Mouse (Mus musculus) spleen, adult 18-20 months (tissue): ENCODE results near the gene Gnai2.

ENCODE experiments used
- DNase-seq, 2 experiments: peaks; one replicate each; pipeline ENCODE4 v3.0.0; 2022; ENCODE audit warnings: mixed read lengths in 2 of 2

Gene Gnai2

GRCm38 (mm10) chr9:107629901-107630425, 5.2 kb downstream of the Gnai2 start:
- peak in 1 of 2 experiments; percentile 40 for DNase-seq

DNA sequence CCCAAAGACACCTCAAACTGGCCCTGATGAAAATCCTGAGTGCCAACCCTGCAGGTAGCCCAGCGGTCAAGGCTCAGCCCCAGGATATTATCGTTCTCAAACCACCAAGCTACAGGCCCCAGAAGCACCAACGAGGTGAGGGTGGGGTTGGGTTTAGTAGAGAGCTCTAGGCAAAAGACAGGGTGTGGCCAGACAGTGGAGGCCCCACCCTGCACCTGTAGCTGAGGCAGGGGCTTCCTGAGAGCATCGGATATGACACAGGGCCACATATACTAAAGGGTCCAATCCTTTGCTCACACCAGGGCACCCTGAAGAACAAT, 5.8 kb downstream of the Gnai2 start:
- DNase-seq, result no peak

- DNase-seq, result peak; percentile 65 to 70
Observed at GRCm38 (mm10) chr9:107628721-107629410, 6.3 kb downstream of the Gnai2 start.

DNA sequence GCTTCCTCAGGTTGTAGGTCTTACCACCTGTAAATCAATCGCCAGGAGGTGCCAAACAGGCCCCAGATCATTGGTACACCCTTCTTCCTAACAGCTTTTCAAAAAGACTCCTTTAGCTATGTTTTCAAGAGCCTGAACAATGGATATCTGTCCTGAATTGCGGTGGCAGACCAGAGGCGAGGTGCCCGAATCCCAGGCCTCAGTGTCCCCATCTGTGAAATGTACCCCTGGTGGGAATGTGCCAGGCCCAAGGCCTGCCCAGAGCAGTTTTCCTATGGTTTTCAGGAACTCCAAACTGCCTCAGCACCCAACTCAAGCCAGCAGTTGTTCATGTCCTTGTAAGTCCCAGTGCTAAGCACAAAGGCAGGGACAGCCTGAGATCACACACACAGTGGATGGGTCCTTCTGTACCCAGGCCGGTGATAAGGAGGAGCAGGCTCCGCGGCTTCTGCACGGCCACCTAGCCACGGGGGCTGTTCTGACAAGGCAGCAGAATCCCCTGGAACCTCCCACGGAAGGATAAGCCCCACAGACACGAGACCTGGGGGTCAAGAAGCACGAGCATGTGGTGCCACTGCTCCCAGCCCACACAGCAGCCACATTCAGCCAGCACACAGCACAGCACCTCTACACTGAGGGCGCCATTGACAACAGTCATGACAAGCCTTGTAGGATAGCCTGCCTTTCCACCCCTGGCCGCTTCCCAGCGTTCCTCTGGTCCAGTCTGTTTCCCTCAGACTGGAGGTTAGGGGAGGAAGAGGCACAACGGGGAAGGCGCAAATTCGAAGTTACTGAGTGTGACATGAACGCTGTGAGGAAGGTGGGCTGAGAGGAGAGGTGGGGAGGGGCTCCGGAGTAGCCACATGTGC, 7.5 kb downstream of the Gnai2 start:
- no peak for DNase-seq

DNA sequence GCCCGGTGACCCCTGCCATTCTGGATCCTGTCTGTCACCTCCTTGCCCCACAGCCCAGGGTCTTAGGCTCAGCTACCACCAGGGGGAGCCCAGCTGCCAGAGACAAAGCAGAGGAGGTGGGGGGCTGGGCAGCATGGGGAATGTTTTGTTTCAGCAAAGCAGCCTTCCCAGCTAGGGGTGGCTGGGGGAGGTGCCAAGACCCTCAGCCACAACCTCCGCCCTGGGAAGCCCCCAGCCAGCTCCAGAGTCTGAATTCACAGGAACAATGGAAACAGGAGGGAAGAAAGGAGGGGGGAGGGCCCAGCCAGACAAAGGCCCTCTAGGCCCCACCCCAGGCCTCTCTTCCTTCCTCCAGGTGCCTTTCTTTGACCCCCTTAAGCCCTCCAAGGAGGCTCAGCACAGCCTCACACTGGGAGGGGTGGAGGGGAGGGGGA, 8.3 kb downstream of the Gnai2 start:
- DNase-seq, result peak; percentile 69 to 86

- no peak for DNase-seq
Observed at GRCm38 (mm10) chr9:107626158-107626843, 8.9 kb downstream of the Gnai2 start.

- no peak for DNase-seq
Observed at GRCm38 (mm10) chr9:107625351-107626128, 9.6 kb downstream of the Gnai2 start.

GRCm38 (mm10) chr9:107624951-107625350, 10.2 kb downstream of the Gnai2 start:
- no peak for DNase-seq

DNA sequence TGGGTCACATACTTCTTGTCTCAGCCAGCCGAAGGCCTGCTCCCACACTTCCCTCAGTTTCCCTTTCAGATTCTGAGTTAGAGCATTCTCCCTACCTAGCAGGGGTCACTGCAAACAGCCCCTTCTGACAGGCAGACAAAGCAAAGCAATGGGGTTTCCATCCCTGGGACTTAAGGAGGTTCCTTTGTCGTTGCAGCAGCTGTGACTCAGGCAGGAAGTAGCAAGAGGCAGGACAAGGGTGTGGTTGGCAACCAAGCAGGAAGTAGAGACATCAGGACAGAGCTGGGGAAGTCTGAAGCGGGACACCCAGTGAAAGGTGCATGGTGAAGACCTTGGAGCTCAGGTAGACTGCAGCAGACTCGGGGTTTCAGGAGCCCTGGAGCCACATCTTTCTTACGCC, 10.6 kb downstream of the Gnai2 start:
- no peak for DNase-seq

DNA sequence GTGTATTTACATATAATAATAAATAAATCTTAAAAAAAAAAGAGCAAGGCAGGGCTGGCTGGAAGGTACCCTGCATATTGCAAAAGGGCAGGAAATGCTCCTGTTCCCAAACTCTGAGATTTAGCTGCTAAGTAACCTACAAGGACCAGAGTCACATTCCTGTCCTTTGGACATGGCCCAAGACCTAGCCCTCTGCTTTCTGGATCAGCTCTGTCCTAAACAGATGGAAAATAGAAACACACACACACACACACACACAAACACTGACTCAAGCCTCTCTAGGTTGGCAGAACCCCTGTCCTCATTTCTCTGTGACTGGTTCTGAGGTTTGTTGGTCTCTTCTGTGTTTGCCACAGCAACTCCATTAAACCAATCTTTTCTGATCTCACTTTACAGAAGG, 14.2 kb downstream of the Gnai2 start:
- no peak for DNase-seq

DNA sequence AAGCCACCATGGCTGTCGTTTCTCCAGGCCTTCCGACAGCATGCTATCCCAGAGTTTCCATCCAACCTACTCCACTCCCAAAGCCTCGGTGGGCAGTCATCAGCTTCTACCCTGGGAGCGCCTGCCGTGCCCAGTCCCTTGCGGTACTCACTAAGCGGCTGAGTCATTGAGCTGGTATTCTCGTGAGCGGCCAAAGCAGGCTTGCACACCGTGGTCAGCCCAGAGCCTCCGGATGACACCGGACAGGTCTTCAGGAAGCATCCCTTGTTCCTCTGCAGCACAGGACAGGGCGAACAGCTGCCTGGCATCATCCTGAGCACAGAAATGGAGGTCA, 15.7 kb downstream of the Gnai2 start:
- DNase-seq, result no peak

DNA sequence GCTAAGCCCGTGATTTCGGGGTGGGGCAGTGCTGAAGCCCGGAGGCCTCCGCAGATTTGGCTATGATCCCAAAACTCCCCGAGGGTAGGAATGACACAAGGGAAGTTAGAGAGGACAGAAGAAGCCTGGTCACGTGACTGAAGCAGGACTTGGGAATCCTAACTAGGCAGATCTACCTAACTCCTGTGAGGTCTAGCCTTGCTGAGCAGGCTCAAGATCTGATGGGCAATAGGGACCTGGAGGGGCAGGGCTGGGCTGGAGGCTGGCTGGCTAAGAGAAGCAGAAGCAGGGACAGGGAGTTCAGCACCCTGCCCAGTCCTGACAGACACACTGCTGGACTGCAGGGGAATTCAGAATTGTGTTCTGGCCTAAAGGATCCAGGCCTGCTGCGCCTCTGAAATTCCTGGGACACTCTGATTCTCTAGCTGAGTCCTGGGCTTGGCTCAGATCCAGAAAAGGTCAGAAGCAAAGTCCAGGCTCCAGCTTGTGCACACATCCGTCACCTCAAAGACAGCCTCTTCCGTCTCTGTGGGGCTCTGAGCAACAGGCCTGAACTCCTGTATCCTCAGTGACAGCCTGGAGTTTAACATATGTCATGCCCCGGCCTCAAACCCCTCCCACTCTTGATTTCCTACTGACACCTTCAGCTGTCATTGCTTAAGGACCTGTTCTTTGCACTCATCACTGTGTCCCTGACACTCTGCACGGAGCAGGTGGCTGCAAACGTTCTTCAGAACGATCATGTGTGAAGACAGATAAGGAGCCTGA, 16.2 kb downstream of the Gnai2 start:
- no peak for DNase-seq

- no peak for DNase-seq
Observed at GRCm38 (mm10) chr9:107618098-107618497, 17.1 kb downstream of the Gnai2 start.

DNA sequence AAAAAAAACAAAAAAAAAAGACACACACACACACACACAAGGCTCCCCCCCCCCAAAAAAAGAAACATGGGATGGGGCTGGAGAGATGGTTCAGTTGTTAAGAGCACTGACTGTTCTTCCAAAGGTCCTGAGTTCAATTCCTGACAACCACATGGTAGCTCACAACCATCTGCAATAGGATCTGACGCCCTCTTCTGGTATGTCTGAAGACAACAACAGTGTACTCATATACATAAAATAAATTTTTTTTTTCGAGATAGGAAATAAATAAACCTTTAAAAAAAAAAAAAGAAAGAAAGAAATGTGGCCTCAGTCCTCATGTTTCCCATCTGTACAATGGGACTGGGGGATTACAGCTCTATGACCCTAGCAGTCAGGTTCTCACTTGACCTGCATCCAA, 17.7 kb downstream of the Gnai2 start:
- DNase-seq, result no peak

GRCm38 (mm10) chr9:107615035-107615434, 20.1 kb downstream of the Gnai2 start:
- no peak for DNase-seq

DNA sequence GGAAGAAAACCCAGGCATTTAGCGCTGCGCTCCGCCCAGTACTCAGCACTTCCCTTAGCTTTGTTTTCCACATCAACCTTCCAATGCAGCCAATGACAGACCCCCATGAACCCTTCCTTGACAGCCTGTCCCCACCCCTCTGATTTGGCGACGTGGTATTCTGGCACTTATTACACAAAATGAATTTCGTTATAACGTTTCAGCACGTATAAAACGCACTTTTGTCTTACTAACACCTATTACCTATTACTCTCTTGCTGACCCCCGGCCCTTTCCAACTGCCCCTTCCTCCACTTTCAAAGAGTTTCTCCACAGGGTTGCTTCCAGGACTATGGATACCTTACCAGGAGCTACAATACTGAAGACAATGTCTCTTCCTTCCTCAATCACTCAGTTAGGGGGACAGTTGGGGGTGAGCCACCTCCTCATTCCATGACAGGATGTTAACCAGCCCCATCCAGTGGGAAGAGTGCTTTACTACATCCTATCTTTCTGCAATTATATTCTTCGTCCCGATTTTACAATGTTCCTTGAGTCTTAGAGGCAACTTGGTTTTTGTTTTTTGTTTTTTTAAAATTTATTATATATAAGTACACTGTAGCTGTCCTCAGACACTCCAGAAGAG, 22.1 kb downstream of the Gnai2 start:
- DNase-seq, result no peak

GRCm38 (mm10) chr9:107612191-107612944, 22.8 kb downstream of the Gnai2 start:
- DNase-seq, result peak; percentile 93 to 98

GRCm38 (mm10) chr9:107611456-107612190, 23.5 kb downstream of the Gnai2 start:
- DNase-seq, result no peak

- DNase-seq, result no peak
Observed at GRCm38 (mm10) chr9:107609433-107609830, 25.7 kb downstream of the Gnai2 start.
